Mouse (Mus musculus) heart, postnatal 0 days (tissue): Measurements from ENCODE around the gene Btnl1.

Experiments
- CTCF ChIP-seq: IDR thresholded peaks from 2 replicates; pipeline ENCODE4 v1.5.1; 2016; ENCODE audit warnings: antibody characterized with exemption, control low read depth, low read depth
- EP300 ChIP-seq: IDR thresholded peaks from 2 replicates; pipeline ENCODE4 v1.6.1; 2016; ENCODE audit warnings: antibody characterized with exemption, low read depth

DNA sequence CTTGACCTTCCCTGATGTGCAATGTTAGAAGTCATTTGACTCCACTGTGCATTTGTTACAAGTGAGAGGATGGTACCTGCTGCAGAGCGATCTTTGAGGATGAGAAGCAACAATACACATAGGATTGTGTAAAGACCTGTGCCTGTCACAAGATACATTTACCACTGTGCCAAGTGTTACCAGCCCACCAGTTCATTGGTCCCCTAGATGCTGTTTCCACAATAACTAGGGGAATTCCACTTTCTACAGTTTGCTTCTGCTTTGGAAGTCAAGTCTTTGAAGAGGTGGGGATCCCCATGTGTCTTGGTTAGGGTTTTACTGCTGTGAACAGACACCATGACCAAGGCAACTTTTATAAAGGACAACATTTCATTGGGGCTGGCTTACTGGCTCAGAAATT, 45.7 kb upstream of the Btnl1 start:
- no peak for TF ChIP-seq CTCF
- TF ChIP-seq EP300: no peak
